Comparison of ENCODE assay signal across 7 mouse cellular contexts in genomic region chr9:21030055-21030600, GRCm38 (mm10). TPM values are rescaled to one million over a fixed set of nuclear protein-coding genes. Genes with fewer than 3 reads are reported as not detected.
DNase-seq lines count a peak whose midpoint lies in the region; ATAC-seq and TF ChIP-seq lines count a peak whose summit lies in the region.

No protein-coding gene starts in this region.

- no peak for TF ChIP-seq POLR2A in lung, adult 2 months (IDR thresholded peaks at IDR 0.05; ENCODE audit: borderline replicate concordance, extremely low read depth, low read depth, low read length)
- TF ChIP-seq POLR2A in small intestine, adult 2 months (IDR thresholded peaks at IDR 0.05; ENCODE audit: low read depth, low read length) = no peak

- peak; percentile 19 for DNase-seq in lung, postnatal 10 days
- no peak for DNase-seq in lung, adult 2 months
- DNase-seq in urinary bladder, postnatal 36 days (ENCODE audit: low spot score in 2 of 2) = no peak

- H3K4me1 ChIP-seq in lung, adult 2 months (ENCODE audit: control insufficient read depth, insufficient read depth, low read length) = peaks cover 14% of the 10 kb centered on the region
- peaks cover 51% of the 10 kb centered on the region for H3K4me1 ChIP-seq in limb, embryonic 12.5 days (replicated peaks)
- peaks cover 27% of the 10 kb centered on the region for H3K4me1 ChIP-seq in small intestine, adult 2 months (ENCODE audit: control insufficient read depth, insufficient read depth, insufficient read length, low read length)

- no peak for TF ChIP-seq CTCF in lung, adult 2 months (IDR thresholded peaks at IDR 0.05; ENCODE audit: insufficient read depth, low read length)
- TF ChIP-seq CTCF in small intestine, adult 2 months (IDR thresholded peaks at IDR 0.05; ENCODE audit: extremely low read depth, insufficient read length, insufficient replicate concordance, low read depth, low read length) = no peak

- no peaks in the 10 kb centered on the region for H3K36me3 ChIP-seq in limb, embryonic 12.5 days
- H3K36me3 ChIP-seq in small intestine, adult 2 months (ENCODE audit: control insufficient read depth, insufficient read depth, low read length) = no peaks in the 10 kb centered on the region

- WGBS in lung, adult 2 months = 35% methylated on average over 22 of the region's 22 CpGs
- WGBS in limb, embryonic 12.5 days = 20% methylated on average over 22 of the region's 22 CpGs
- WGBS in small intestine, adult 2 months = 18% methylated on average over 22 of the region's 22 CpGs

- H3K9me3 ChIP-seq in limb, embryonic 12.5 days = no peaks in the 10 kb centered on the region

- ATAC-seq in erythroblast, adult 5-6 weeks (replicated peaks; ENCODE audit: low FRiP score, poor library complexity, severe bottlenecking) = 0 out of 2 replicates have a peak, but pooled peaks have one; percentile 5
- ATAC-seq in limb, embryonic 12.5 days (ENCODE audit: insufficient number of reproducible peaks, insufficient read depth, low FRiP score, low TSS enrichment, low read depth) = no peak
- no peak for ATAC-seq in frontal cortex, adult (ENCODE audit: low TSS enrichment)

- no peak overlapping the region for H3K9ac ChIP-seq in limb, embryonic 12.5 days (replicated peaks)

- peak overlapping the region; percentile 92 for H3K4me2 ChIP-seq in limb, embryonic 12.5 days

- no peak overlapping the region for H3K4me3 ChIP-seq in lung, adult 2 months (replicated peaks; ENCODE audit: extremely low read depth, low read depth, low read length)
- H3K4me3 ChIP-seq in limb, embryonic 12.5 days (replicated peaks) = peak overlapping the region; percentile 51; the same call in 1 of the 2 replicates
- peak overlapping the region; percentile 58 for H3K4me3 ChIP-seq in small intestine, adult 2 months (ENCODE audit: low read depth, low read length)

- no peak overlapping the region for H3K27ac ChIP-seq in limb, embryonic 12.5 days
- no peak overlapping the region for H3K27ac ChIP-seq in small intestine, adult 2 months (ENCODE audit: insufficient read depth, low read depth, low read length)

- peaks cover 89% of the 10 kb centered on the region for H3K27me3 ChIP-seq in limb, embryonic 12.5 days
- peaks cover 20% of the 10 kb centered on the region for H3K27me3 ChIP-seq in small intestine, adult 2 months (ENCODE audit: control insufficient read depth, insufficient read depth, low read length)

RNA-seq across cellular contexts. Expression of gene Icam4, which starts 1.0 kb away (rescaled TPM):
- 1.8 and 1.9 TPM in 2 replicates for polyA plus RNA-seq in lung, adult 2 months (2012; rRNA removed)
- 39.2 and 40.8 TPM in 2 replicates for total RNA-seq in erythroblast, adult 5-6 weeks (2015; ENCODE audit: low replicate concordance)
- total RNA-seq in erythroblast, adult 5-6 weeks (2017; ENCODE audit: low replicate concordance) = 20.6 and 35.8 TPM in 2 replicates
- polyA plus RNA-seq in limb, embryonic 12.5 days (2016; fragmentation: Nextera tagmentation; extraction: Ambion mirVana) = 1.9 and 2.5 TPM in 2 replicates
- 0.32 and 0.37 TPM in 2 replicates for polyA plus RNA-seq in small intestine, adult 2 months (2012; rRNA removed)

RNA-seq across cellular contexts. Expression of gene Icam5, which starts 1.7 kb away (rescaled TPM):
- 0.69 and 0.77 TPM in 2 replicates for polyA plus RNA-seq in lung, adult 2 months (2012; rRNA removed)
- 0.58 TPM in 1 of 2 replicates, not detected in the other for total RNA-seq in erythroblast, adult 5-6 weeks (2015; ENCODE audit: low replicate concordance)
- 4.7 and 5.4 TPM in 2 replicates for total RNA-seq in erythroblast, adult 5-6 weeks (2017; ENCODE audit: low replicate concordance)
- 0.22 TPM in 1 of 2 replicates, not detected in the other for polyA plus RNA-seq in limb, embryonic 12.5 days (2016; fragmentation: Nextera tagmentation; extraction: Ambion mirVana)
- polyA plus RNA-seq in small intestine, adult 2 months (2012; rRNA removed) = 0.11 TPM in 2 replicates

RNA-seq across cellular contexts. Expression of gene Icam1, which starts 14.3 kb away (rescaled TPM):
- 332 and 372 TPM in 2 replicates for polyA plus RNA-seq in lung, adult 2 months (2012; rRNA removed)
- 0.84 and 1.2 TPM in 2 replicates for total RNA-seq in erythroblast, adult 5-6 weeks (2015; ENCODE audit: low replicate concordance)
- total RNA-seq in erythroblast, adult 5-6 weeks (2017; ENCODE audit: low replicate concordance) = 2.2 and 2.3 TPM in 2 replicates
- 8.8 and 8.9 TPM in 2 replicates for polyA plus RNA-seq in limb, embryonic 12.5 days (2016; fragmentation: Nextera tagmentation; extraction: Ambion mirVana)
- 6.8 and 9.4 TPM in 2 replicates for polyA plus RNA-seq in small intestine, adult 2 months (2012; rRNA removed)

RNA-seq across cellular contexts. Expression of gene Mrpl4, which starts 27.6 kb away (rescaled TPM):
- 113 and 130 TPM in 2 replicates for polyA plus RNA-seq in lung, adult 2 months (2012; rRNA removed)
- 7.9 and 19.0 TPM in 2 replicates for total RNA-seq in erythroblast, adult 5-6 weeks (2015; ENCODE audit: low replicate concordance)
- 6.8 and 11.4 TPM in 2 replicates for total RNA-seq in erythroblast, adult 5-6 weeks (2017; ENCODE audit: low replicate concordance)
- 134 and 135 TPM in 2 replicates for polyA plus RNA-seq in limb, embryonic 12.5 days (2016; fragmentation: Nextera tagmentation; extraction: Ambion mirVana)
- polyA plus RNA-seq in small intestine, adult 2 months (2012; rRNA removed) = 81.8 and 143 TPM in 2 replicates

RNA-seq across cellular contexts. Expression of gene Zglp1, which starts 36.8 kb away (rescaled TPM):
- polyA plus RNA-seq in lung, adult 2 months (2012; rRNA removed) = not detected in 2 replicates
- not detected in 2 replicates for total RNA-seq in erythroblast, adult 5-6 weeks (2015; ENCODE audit: low replicate concordance)
- not detected in 2 replicates for total RNA-seq in erythroblast, adult 5-6 weeks (2017; ENCODE audit: low replicate concordance)
- 0.68 and 1.5 TPM in 2 replicates for polyA plus RNA-seq in limb, embryonic 12.5 days (2016; fragmentation: Nextera tagmentation; extraction: Ambion mirVana)
- 0.80 TPM in 1 of 2 replicates, not detected in the other for polyA plus RNA-seq in small intestine, adult 2 months (2012; rRNA removed)

Comparison
In these comparisons a context has a peak if more than half of its experiments do, and no peak if none do; other contexts are left out.
1. RNA of gene Icam1, which starts 14.3 kb away (polyA plus RNA-seq): 332 to 372 TPM in lung, adult 2 months; 6.8 to 9.4 TPM in small intestine, adult 2 months and 8.8 to 8.9 TPM in limb, embryonic 12.5 days; every median in the first group is over 10 times any median in the second.